Mouse (Mus musculus): ENCODE results near the gene Ampd2.

DNA sequence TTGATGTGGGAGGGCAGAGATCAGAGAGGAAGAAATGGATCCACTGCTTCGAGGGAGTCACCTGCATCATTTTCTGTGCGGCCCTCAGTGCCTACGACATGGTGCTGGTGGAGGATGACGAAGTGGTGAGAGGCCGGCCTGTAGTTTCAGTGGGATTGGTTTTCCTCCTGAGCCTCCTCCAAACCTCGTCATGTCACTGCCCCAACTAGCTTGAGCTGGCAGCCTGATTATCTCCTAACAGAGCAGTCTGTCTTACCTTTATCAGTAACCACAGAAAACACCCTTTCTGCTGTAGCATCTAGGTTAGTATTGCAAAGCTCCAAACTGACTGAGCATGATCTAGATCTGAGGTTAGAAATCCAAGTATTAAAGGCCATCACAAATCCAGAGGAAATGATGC lies 11.9 kb upstream of the Ampd2 start:
- TF ChIP-seq ZNF384 (IDR thresholded peaks at IDR 0.05; ENCODE audit: low read depth, low read length), result no peak
- TF ChIP-seq ZC3H11A (IDR thresholded peaks at IDR 0.05; ENCODE audit: borderline replicate concordance, low read depth, low read length), result no peak

All from ES-E14 (cell line).